Comparison of ENCODE assay signal across 20 mouse cellular contexts in genomic region chr10:12729033-12729432, GRCm38 (mm10).
DNase-seq lines count a peak whose midpoint lies in the region; ATAC-seq lines count a peak whose summit lies in the region.
"Had no signal": no experiment of that assay in that cellular context is flagged by ENCODE, and none has a peak within 500 bp of the region (broad histone marks: within the 10 kb centered on the region; RNA-seq: fewer than 3 reads in every experiment).

No protein-coding gene starts in this region.

- no peak overlapping the region for H3K9ac ChIP-seq in kidney, embryonic 15.5 days
- H3K9ac ChIP-seq in liver, embryonic 16.5 days (ENCODE audit: low read depth, low read length): no peak overlapping the region
- no peak overlapping the region for H3K9ac ChIP-seq in liver, embryonic 11.5 days (ENCODE audit: low read depth, low read length)
- H3K9ac ChIP-seq: embryonic facial prominence, embryonic 13.5 days; forebrain, embryonic 12.5 days; hindbrain, embryonic 13.5 days had no signal

- no peaks in the 10 kb centered on the region for H3K27me3 ChIP-seq in heart, embryonic 10.5 days (ENCODE audit: insufficient read depth, poor library complexity, severe bottlenecking)
- H3K27me3 ChIP-seq in kidney, embryonic 15.5 days: no peaks in the 10 kb centered on the region
- H3K27me3 ChIP-seq in liver, embryonic 16.5 days (ENCODE audit: control insufficient read depth, insufficient read depth, low read depth, low read length): no peaks in the 10 kb centered on the region
- H3K27me3 ChIP-seq in liver, embryonic 11.5 days (replicated peaks; ENCODE audit: control insufficient read depth, insufficient read depth, low read length): no peaks in the 10 kb centered on the region
- H3K27me3 ChIP-seq: embryonic facial prominence, embryonic 13.5 days; forebrain, embryonic 12.5 days; hindbrain, embryonic 13.5 days had no signal

- DNase-seq in heart, embryonic 10.5 days (ENCODE audit: low spot score): no peak
- DNase-seq in heart, adult 9 months (ENCODE audit: low spot score in 2 of 2): no peak
- DNase-seq in kidney, adult 11 months: no peak
- DNase-seq in liver, embryonic 11.5 days (ENCODE audit: low spot score): no peak
- DNase-seq in gastrocnemius, postnatal 14 days: no peak
- DNase-seq: adrenal gland, postnatal 10 days; cerebellum, adult 11 months; cerebellum, adult 8-10 months; cerebellum, postnatal 25 days; gastrocnemius, postnatal 10 days; heart, adult 18-20 months; heart, postnatal 14 days had no signal

- no peak for ATAC-seq in kidney, embryonic 15.5 days (replicated peaks; ENCODE audit: low FRiP score)
- ATAC-seq in liver, embryonic 16.5 days (ENCODE audit: low read depth): peak; percentile 30; the same call in 1 of the 2 replicates
- no peak; the same call in 1 of the 2 replicates for ATAC-seq in liver, embryonic 11.5 days (replicated peaks; ENCODE audit: low FRiP score)
- peak; percentile 90 for ATAC-seq in megakaryocyte progenitor cell, adult 5-6 weeks (replicated peaks; ENCODE audit: poor library complexity)
- ATAC-seq: forebrain, embryonic 16.5 days; hindbrain, postnatal 0 days had no signal

- peaks cover 44% of the 10 kb centered on the region for H3K36me3 ChIP-seq in heart, embryonic 10.5 days
- peaks cover 44% of the 10 kb centered on the region for H3K36me3 ChIP-seq in kidney, embryonic 15.5 days
- H3K36me3 ChIP-seq in liver, embryonic 16.5 days (ENCODE audit: control insufficient read depth, insufficient read depth): no peaks in the 10 kb centered on the region; the same call in 1 of the 2 replicates
- H3K36me3 ChIP-seq in liver, embryonic 11.5 days (ENCODE audit: control insufficient read depth, insufficient read depth, low read length): peaks cover 7% of the 10 kb centered on the region; the same call in 1 of the 2 replicates

- 59% methylated on average over 5 of the region's 5 CpGs for WGBS in heart, embryonic 10.5 days
- 51% methylated on average over 5 of the region's 5 CpGs for WGBS in kidney, embryonic 15.5 days
- WGBS in liver, embryonic 16.5 days (ENCODE audit: insufficient replicate concordance): 28% methylated on average over 5 of the region's 5 CpGs
- 53% methylated on average over 5 of the region's 5 CpGs for WGBS in liver, embryonic 11.5 days

- intact Hi-C loops in gastrocnemius, postnatal 14 days (cut with DNase I; ENCODE audit: low total_unique reads): no loop called here

- 0 out of 2 replicates have a peak overlapping the region, but pooled peaks have one; percentile 52 for H3K27ac ChIP-seq in heart, embryonic 10.5 days
- H3K27ac ChIP-seq in kidney, embryonic 15.5 days: peak overlapping the region; percentile 55; the same call in 1 of the 2 replicates
- H3K27ac ChIP-seq in liver, embryonic 16.5 days (ENCODE audit: low read length): no peak overlapping the region
- no peak overlapping the region for H3K27ac ChIP-seq in liver, embryonic 11.5 days (ENCODE audit: low read depth, low read length)
- H3K27ac ChIP-seq: embryonic facial prominence, embryonic 13.5 days; forebrain, embryonic 12.5 days; hindbrain, embryonic 13.5 days; hindbrain, postnatal 0 days had no signal

- H3K4me2 ChIP-seq in kidney, embryonic 15.5 days: no peak overlapping the region
- H3K4me2 ChIP-seq in liver, embryonic 16.5 days (ENCODE audit: low read depth, low read length): no peak overlapping the region
- H3K4me2 ChIP-seq in liver, embryonic 11.5 days: no peak overlapping the region
- H3K4me2 ChIP-seq: embryonic facial prominence, embryonic 13.5 days; forebrain, embryonic 12.5 days; hindbrain, embryonic 13.5 days had no signal

- H3K4me3 ChIP-seq in heart, embryonic 10.5 days: no peak overlapping the region
- no peak overlapping the region for H3K4me3 ChIP-seq in kidney, embryonic 15.5 days (replicated peaks)
- no peak overlapping the region for H3K4me3 ChIP-seq in liver, embryonic 16.5 days (ENCODE audit: low read depth, low read length)
- no peak overlapping the region for H3K4me3 ChIP-seq in liver, embryonic 11.5 days (ENCODE audit: low read depth, low read length)
- H3K4me3 ChIP-seq: embryonic facial prominence, embryonic 13.5 days; forebrain, embryonic 12.5 days; hindbrain, embryonic 13.5 days had no signal

- no peaks in the 10 kb centered on the region for H3K9me3 ChIP-seq in heart, embryonic 10.5 days
- H3K9me3 ChIP-seq in kidney, embryonic 15.5 days (replicated peaks): no peaks in the 10 kb centered on the region
- H3K9me3 ChIP-seq in liver, embryonic 16.5 days (replicated peaks; ENCODE audit: control insufficient read depth, low read length): no peaks in the 10 kb centered on the region
- no peaks in the 10 kb centered on the region for H3K9me3 ChIP-seq in liver, embryonic 11.5 days (ENCODE audit: control insufficient read depth, low read length)
- H3K9me3 ChIP-seq: embryonic facial prominence, embryonic 13.5 days; forebrain, embryonic 12.5 days; hindbrain, embryonic 13.5 days had no signal

- peaks cover 28% of the 10 kb centered on the region for H3K4me1 ChIP-seq in heart, embryonic 10.5 days
- peaks cover 45% of the 10 kb centered on the region for H3K4me1 ChIP-seq in kidney, embryonic 15.5 days
- H3K4me1 ChIP-seq in liver, embryonic 16.5 days (ENCODE audit: control insufficient read depth, low read depth, low read length): no peaks in the 10 kb centered on the region
- H3K4me1 ChIP-seq in liver, embryonic 11.5 days (replicated peaks; ENCODE audit: control insufficient read depth, insufficient read depth, low read length): no peaks in the 10 kb centered on the region; the same call in none of the 2 replicates

Comparison
In these comparisons a context has a peak if more than half of its experiments do, and no peak if none do; other contexts are left out.
1. ATAC-seq: peak in liver, embryonic 16.5 days (single experiment) and megakaryocyte progenitor cell, adult 5-6 weeks (single experiment); none in kidney, embryonic 15.5 days (single experiment) and liver, embryonic 11.5 days (single experiment).
2. H3K27ac ChIP-seq: peak in heart, embryonic 10.5 days (single experiment) and kidney, embryonic 15.5 days (single experiment); none in liver, embryonic 16.5 days (single experiment) and liver, embryonic 11.5 days (single experiment).